Mouse (Mus musculus) CH12.LX (cell line): ENCODE measurements around the gene Prickle3. TPM values are rescaled to one million over a fixed set of nuclear protein-coding genes. Genes with fewer than 3 reads are reported as not detected.
A peak's percentile ranks its signal among the peaks of the same experiment; 100 is the strongest.

ENCODE experiments used
- DNase-seq: peaks from one replicate; pipeline ENCODE4 v3.0.0-alpha.2; 2013; ENCODE audit errors: extremely low read depth
- H3K27ac ChIP-seq: 2 replicates; pipeline ENCODE4 v1.5.1; 2012; ENCODE audit warnings: low read depth, mild to moderate bottlenecking, control low read depth, moderate library complexity; ENCODE audit not compliant: insufficient read depth
- H3K27me3 ChIP-seq: replicated peaks from 2 replicates; pipeline ENCODE3; 2012; ENCODE audit warnings: inconsistent platforms
- H3K36me3 ChIP-seq, 2 experiments: replicated peaks in 1 of 2; 2 replicates each; pipeline versions ENCODE3 to v1.6.1; 2012; ENCODE audit warnings: inconsistent platforms in 1 of 2, low read length in 1 of 2, mild to moderate bottlenecking in 1 of 2, mixed read lengths in 1 of 2, moderate library complexity in 1 of 2; ENCODE audit not compliant: control insufficient read depth in 1 of 2, insufficient read depth in 1 of 2
- H3K4me1 ChIP-seq, 2 experiments: 2 replicates each; pipeline ENCODE4 v1.6.1; 2012; ENCODE audit warnings: inconsistent platforms in 1 of 2, moderate library complexity in 1 of 2; ENCODE audit not compliant: insufficient read depth in 2 of 2, control insufficient read depth in 1 of 2
- H3K4me2 ChIP-seq: 2 replicates; pipeline ENCODE4 v1.6.1; 2012; ENCODE audit warnings: low read depth, mild to moderate bottlenecking, control low read depth; ENCODE audit not compliant: poor library complexity, insufficient read depth, severe bottlenecking
- H3K4me3 ChIP-seq, 3 experiments: fragments of 150-350 bp in 1 of 3; sonication (generic) in 1 of 3; replicated peaks in 1 of 3; 2 replicates each; pipeline versions ENCODE3 to v1.5.1; 2011 to 2012; ENCODE audit warnings: low read depth in 2 of 3, low read length in 2 of 3, mild to moderate bottlenecking in 2 of 3, moderate library complexity in 2 of 3, control low read depth in 1 of 3, improper control_type of control experiment in 1 of 3, inconsistent platforms in 1 of 3, mixed read lengths in 1 of 3; ENCODE audit not compliant: poor library complexity in 1 of 3
- H3K79me2 ChIP-seq: replicated peaks from 2 replicates; pipeline ENCODE4 v1.6.1; 2012; ENCODE audit warnings: mild to moderate bottlenecking, moderate library complexity; ENCODE audit not compliant: control insufficient read depth, poor library complexity, insufficient read depth, severe bottlenecking; ENCODE audit errors: extremely low read depth
- H3K9ac ChIP-seq: 2 replicates; pipeline ENCODE4 v1.6.1; 2012; ENCODE audit warnings: low read depth, mild to moderate bottlenecking, control low read depth, moderate library complexity; ENCODE audit not compliant: insufficient read depth
- H3K9me3 ChIP-seq: replicated peaks from 2 replicates; pipeline ENCODE3; 2012; ENCODE audit warnings: low read length, inconsistent platforms, mixed read lengths
- CHD1 ChIP-seq: IDR thresholded peaks from 2 replicates; pipeline ENCODE4 v1.6.1; 2012; ENCODE audit warnings: low read depth, low read length, improper control_type of control experiment, inconsistent platforms
- CTCF ChIP-seq, 2 experiments: IDR thresholded peaks in 1 of 2; conservative IDR thresholded peaks in 1 of 2; 2 replicates each; pipeline ENCODE4 v1.5.1; 2011 to 2012; ENCODE audit warnings: low read depth in 2 of 2, low read length in 2 of 2, improper control_type of control experiment in 1 of 2, inconsistent platforms in 1 of 2, mild to moderate bottlenecking in 1 of 2, moderate library complexity in 1 of 2
- ELF1 ChIP-seq: IDR thresholded peaks from 2 replicates; pipeline ENCODE4 v1.6.1; 2014; ENCODE audit warnings: low read depth, mild to moderate bottlenecking, inconsistent platforms, low read length, improper control_type of control experiment
- EP300 ChIP-seq: IDR thresholded peaks from 2 replicates; pipeline ENCODE4 v1.6.1; 2011; ENCODE audit warnings: low read length, improper control_type of control experiment
- ETS1 ChIP-seq: conservative IDR thresholded peaks from 2 replicates; pipeline ENCODE4 v1.6.1; 2012; ENCODE audit warnings: low read depth, mild to moderate bottlenecking, inconsistent platforms, low read length, improper control_type of control experiment, moderate library complexity
- GABPA ChIP-seq: IDR thresholded peaks from 2 replicates; pipeline ENCODE4 v1.6.1; 2012; ENCODE audit warnings: low read depth, low read length, improper control_type of control experiment, inconsistent platforms; ENCODE audit not compliant: insufficient replicate concordance
- HCFC1 ChIP-seq: IDR thresholded peaks from 2 replicates; pipeline ENCODE4 v1.6.1; 2012; ENCODE audit warnings: low read depth, mild to moderate bottlenecking, inconsistent platforms, low read length, improper control_type of control experiment
- IRF4 ChIP-seq: IDR thresholded peaks from 2 replicates; pipeline ENCODE4 v1.6.1; 2014; ENCODE audit warnings: low read depth, mild to moderate bottlenecking, inconsistent platforms, low read length, improper control_type of control experiment
- MAX ChIP-seq: IDR thresholded peaks from 2 replicates; pipeline ENCODE4 v1.6.1; 2011; ENCODE audit warnings: low read length, improper control_type of control experiment
- MAZ ChIP-seq: IDR thresholded peaks from 2 replicates; pipeline ENCODE4 v1.6.1; 2012; ENCODE audit warnings: low read depth, mild to moderate bottlenecking, inconsistent platforms, low read length, improper control_type of control experiment, moderate library complexity
- MEF2A ChIP-seq: IDR thresholded peaks from 2 replicates; pipeline ENCODE4 v1.6.1; 2014; ENCODE audit warnings: low read depth, mild to moderate bottlenecking, inconsistent platforms, low read length, improper control_type of control experiment, borderline replicate concordance
- MXI1 ChIP-seq: IDR thresholded peaks from 2 replicates; pipeline ENCODE4 v1.6.1; 2011; ENCODE audit warnings: mild to moderate bottlenecking, low read depth, low read length, improper control_type of control experiment
- MYC ChIP-seq: IDR thresholded peaks from 2 replicates; pipeline ENCODE4 v1.6.1; 2011; ENCODE audit warnings: low read depth, mild to moderate bottlenecking, improper control_type of control experiment, low read length
- NELFE ChIP-seq: IDR thresholded peaks from 2 replicates; pipeline ENCODE4 v1.6.1; 2011; ENCODE audit warnings: low read depth, low read length, improper control_type of control experiment
- PAX5 ChIP-seq: IDR thresholded peaks from 2 replicates; pipeline ENCODE4 v1.6.1; 2012; ENCODE audit warnings: low read length, inconsistent platforms, mixed read lengths
- POLR2AphosphoS2 ChIP-seq: IDR thresholded peaks from 2 replicates; pipeline ENCODE4 v1.6.1; 2011; ENCODE audit warnings: low read depth, low read length, improper control_type of control experiment
- RAD21 ChIP-seq: IDR thresholded peaks from 2 replicates; pipeline ENCODE4 v1.6.1; 2011; ENCODE audit warnings: low read depth, mild to moderate bottlenecking, low read length, improper control_type of control experiment, moderate library complexity
- RCOR1 ChIP-seq: conservative IDR thresholded peaks from 2 replicates; pipeline ENCODE4 v1.6.1; 2012; ENCODE audit warnings: low read depth, mild to moderate bottlenecking, inconsistent platforms, low read length, improper control_type of control experiment
- SIN3A ChIP-seq: IDR thresholded peaks from 2 replicates; pipeline ENCODE4 v1.6.1; 2012; ENCODE audit warnings: low read length, improper control_type of control experiment, inconsistent platforms
- TCF12 ChIP-seq: IDR thresholded peaks from 2 replicates; pipeline ENCODE4 v1.6.1; 2014; ENCODE audit warnings: low read depth, mild to moderate bottlenecking, inconsistent platforms, low read length, improper control_type of control experiment
- USF1 ChIP-seq: IDR thresholded peaks from 2 replicates; pipeline ENCODE4 v1.6.1; 2014; ENCODE audit warnings: low read depth, mild to moderate bottlenecking, inconsistent platforms, low read length, improper control_type of control experiment
- ZKSCAN1 ChIP-seq: IDR thresholded peaks from 2 replicates; pipeline ENCODE4 v1.6.1; 2012; ENCODE audit warnings: low read depth, inconsistent platforms, low read length, improper control_type of control experiment, borderline replicate concordance
- ZNF384 ChIP-seq: IDR thresholded peaks from 2 replicates; pipeline ENCODE4 v1.6.1; 2012; ENCODE audit warnings: low read depth, low read length, improper control_type of control experiment, inconsistent platforms
- dilution Hi-C: fragments of 300-500 bp; cut with MboI; formaldehyde crosslinking; loops from 2 replicates; pipeline ENCODE4 v1.14.3; 2020; ENCODE audit warnings: low sequenced_read_pairs; ENCODE audit not compliant: extremely low pct_unique_long_range_greater_than_20kb, extremely low pct_ligation_motif_present
- in situ Hi-C: fragments of 300-500 bp; cut with MboI; formaldehyde crosslinking; loops from 3 replicates; pipeline ENCODE4 v1.14.3; 2019; ENCODE audit warnings: low sequenced_read_pairs, low pct_ligation_motif_present, low pct_unique_long_range_greater_than_20kb, mixed read lengths
- polyA plus RNA-seq: library from polyadenylated mRNA; unstranded; fragments of >175 nt; gene quantifications from 2 replicates; pipeline ENCODE4 v1.2.1, GENCODE M21; 2012; ENCODE audit warnings: low read depth; ENCODE audit not compliant: insufficient read length
- total RNA-seq, 2 experiments: library from RNA; depleted of rRNA; stranded (reverse); fragments of 300-350 nt in 1 of 2; fragments of >200 nt in 1 of 2; gene quantifications; 2 replicates each; pipeline ENCODE4 v1.2.3; 2012 to 2014

The Prickle3 gene
- total and polyA plus RNA-seq, 3 experiments: 2.2 to 12.5 (median 4.5) TPM

- H3K27me3 ChIP-seq: no peaks in the 10 kb centered on the region
- dilution Hi-C loops (no loop called here), in situ Hi-C loops (no loop called here)
- H3K79me2 ChIP-seq: no peaks in the 10 kb centered on the region
- peaks cover 3 to 17% of the 10 kb centered on the region in 2 experiments for H3K4me1 ChIP-seq
- peak overlapping the region; percentile 59; the same call in 1 of the 2 replicates for H3K9ac ChIP-seq
- TF ChIP-seq ZKSCAN1: no peak
- TF ChIP-seq MYC: no peak
- TF ChIP-seq CHD1: no peak
- H3K9me3 ChIP-seq: no peaks in the 10 kb centered on the region
- peak overlapping the region; percentile 67 for H3K4me2 ChIP-seq
- peaks cover 11 to 15% of the 10 kb centered on the region in 2 experiments for H3K36me3 ChIP-seq
- no peak overlapping the region for H3K27ac ChIP-seq
- H3K4me3 ChIP-seq: peak overlapping the region; percentile 58 to 70 (median 62)
- no peak for DNase-seq
Observed at GRCm38 (mm10) chrX:7658031-7658784, 1.1 kb downstream of the Prickle3 start.

DNA sequence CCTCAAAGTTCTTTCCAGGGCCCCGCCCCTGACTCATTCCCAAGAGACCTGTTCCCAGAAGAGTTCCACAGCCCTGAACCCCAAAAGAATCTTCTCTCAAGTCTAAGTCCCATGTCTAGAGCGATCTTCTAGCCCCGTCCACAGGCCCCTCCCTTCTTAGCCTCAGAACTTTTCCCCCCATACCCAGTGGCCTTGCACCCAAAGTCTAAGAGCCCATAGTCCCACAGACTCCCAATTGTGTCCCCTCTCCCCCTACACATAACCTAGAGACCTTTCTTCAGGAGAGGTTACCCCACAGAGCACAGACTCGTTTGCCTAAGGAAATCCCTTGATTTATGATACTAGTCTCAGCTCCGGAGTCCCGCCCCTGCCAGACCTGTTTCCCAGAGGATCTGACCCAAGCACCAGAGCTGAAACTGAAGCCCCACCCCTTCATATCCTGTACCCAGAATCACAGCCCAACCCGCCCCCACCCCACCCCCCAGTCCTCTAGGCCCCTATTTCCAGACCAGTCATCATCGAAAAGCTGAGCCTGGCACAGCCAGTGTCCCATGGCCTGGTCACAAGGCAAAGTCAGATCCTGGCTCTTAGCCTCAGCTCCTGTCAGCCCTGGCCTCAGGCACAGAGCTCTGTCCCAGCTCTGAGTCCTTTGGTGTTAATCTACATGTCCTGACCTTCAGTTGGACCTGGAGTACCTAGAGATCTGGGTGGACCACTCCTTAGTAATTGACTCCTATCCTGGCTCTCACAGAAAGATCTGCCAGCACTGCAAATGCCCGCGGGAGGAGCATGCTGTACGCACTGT is 1.9 kb downstream of the Prickle3 start:
- 0 out of 2 replicates have a peak overlapping the region, but pooled peaks have one; percentile 4 for H3K4me2 ChIP-seq
- H3K79me2 ChIP-seq: no peaks in the 10 kb centered on the region
- peaks cover 14 to 22% of the 10 kb centered on the region in 2 experiments for H3K36me3 ChIP-seq
- H3K27ac ChIP-seq: no peak overlapping the region
- H3K27me3 ChIP-seq: no peaks in the 10 kb centered on the region
- dilution Hi-C loops: no loop called here
- TF ChIP-seq CTCF (conservative IDR thresholded peaks at IDR 0.05 in 1 of 2, IDR thresholded peaks at IDR 0.05 in 1 of 2; ENCODE audit: low read depth in 2 of 2, low read length in 2 of 2): no peak
- TF ChIP-seq EP300: no peak
- no peak for TF ChIP-seq MYC
- TF ChIP-seq MEF2A: no peak
- TF ChIP-seq SIN3A: no peak
- no peak for TF ChIP-seq ZNF384
- peaks cover 3 to 12% of the 10 kb centered on the region in 2 experiments for H3K4me1 ChIP-seq
- in situ Hi-C loops: no loop called here
- no peak overlapping the region for H3K4me3 ChIP-seq
- H3K9ac ChIP-seq: no peak overlapping the region
- no peaks in the 10 kb centered on the region for H3K9me3 ChIP-seq
- no peak for DNase-seq

DNA sequence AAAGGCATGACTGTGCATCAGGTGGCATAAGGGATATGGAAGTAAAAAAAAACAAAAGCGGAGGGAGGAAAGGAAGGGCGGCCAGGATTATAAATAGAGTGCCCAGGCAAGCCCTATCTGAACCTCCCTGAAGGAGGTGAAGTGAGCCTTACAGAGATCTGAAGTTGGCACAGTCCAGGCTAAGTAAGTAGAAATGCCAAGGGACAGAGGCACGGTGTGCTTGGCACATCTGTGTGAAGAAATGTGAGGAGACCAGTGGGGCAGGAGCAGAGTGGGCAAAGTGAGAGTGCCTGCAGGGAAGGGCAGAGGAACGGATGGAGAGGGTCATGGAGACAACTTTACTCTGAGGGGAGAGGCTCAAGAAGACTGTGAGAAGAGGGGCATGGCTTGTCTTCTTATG is 4.0 kb downstream of the Prickle3 start:
- dilution Hi-C loops (no loop called here), in situ Hi-C loops (no loop called here)
- Histone ChIP-seq H3K4me3 (no peak overlapping the region), H3K4me1 (peaks cover 8 to 20% of the 10 kb centered on the region in 2 experiments), H3K27ac (no peak overlapping the region), H3K9ac (no peak overlapping the region), H3K9me3 (no peaks in the 10 kb centered on the region), H3K4me2 (no peak overlapping the region), H3K79me2 (no peaks in the 10 kb centered on the region), H3K27me3 (no peaks in the 10 kb centered on the region), H3K36me3 (peaks cover 24 to 42% of the 10 kb centered on the region in 2 experiments)
- no peak for DNase-seq
- TF ChIP-seq GABPA: no peak
- TF ChIP-seq SIN3A: no peak
- no peak for TF ChIP-seq MAX
- TF ChIP-seq EP300: no peak
- no peak for TF ChIP-seq RCOR1
- no peak for TF ChIP-seq MXI1
- TF ChIP-seq TCF12: no peak
- no peak for TF ChIP-seq HCFC1
- TF ChIP-seq MAZ: no peak
- no peak for TF ChIP-seq RAD21
- TF ChIP-seq NELFE: no peak
- no peak for TF ChIP-seq ELF1
- no peak for TF ChIP-seq ETS1
- TF ChIP-seq IRF4: no peak
- no peak for TF ChIP-seq USF1
- TF ChIP-seq POLR2AphosphoS2: no peak
- no peak for TF ChIP-seq ZNF384
- TF ChIP-seq PAX5: no peak
- TF ChIP-seq MYC: no peak
